Mouse (Mus musculus) liver, embryonic 14.5 days (tissue): Measurements from ENCODE around the gene Chpf2. TPM values are rescaled to one million over a fixed set of nuclear protein-coding genes. Genes with fewer than 3 reads are reported as not detected.

Experiments used
- ATAC-seq: fragments of 200-750 bp; cut with Nextera tagmentation; 2 replicates; pipeline ENCODE4 v1.8.0; 2017; ENCODE audit warnings: moderate number of reproducible peaks, mild to moderate bottlenecking, moderate library complexity; ENCODE audit not compliant: insufficient read depth
- DNase-seq, 3 experiments: peaks; one replicate each; pipeline ENCODE4 v3.0.0-alpha.2; 2012 to 2013; ENCODE audit warnings: low read depth in 3 of 3, low spot score in 3 of 3
- H3K27ac ChIP-seq: fragments of 300-500 bp; sonication (generic); 2 replicates; pipeline ENCODE4 v1.5.1; 2014; ENCODE audit warnings: moderate library complexity, mild to moderate bottlenecking, control low read depth, inconsistent platforms
- H3K27me3 ChIP-seq: fragments of 300-500 bp; sonication (generic); 2 replicates; pipeline ENCODE4 v1.6.1; 2014; ENCODE audit warnings: mild to moderate bottlenecking, low read length, moderate library complexity; ENCODE audit not compliant: control insufficient read depth, insufficient read depth
- H3K36me3 ChIP-seq: fragments of 300-500 bp; sonication (generic); replicated peaks from 2 replicates; pipeline ENCODE4 v1.6.1; 2014; ENCODE audit warnings: low read depth; ENCODE audit not compliant: control insufficient read depth, insufficient read depth
- H3K4me1 ChIP-seq, 2 experiments: fragments of 200-500 bp in 1 of 2; fragments of 300-500 bp in 1 of 2; sonication (generic) in 1 of 2; replicated peaks; 2 replicates each; pipeline ENCODE4 v1.6.1; 2012 to 2014; ENCODE audit warnings: antibody characterized with exemption in 1 of 2, inconsistent platforms in 1 of 2, low read length in 1 of 2; ENCODE audit not compliant: control insufficient read depth in 2 of 2, insufficient read depth in 2 of 2
- H3K4me2 ChIP-seq: fragments of 300-500 bp; sonication (generic); 2 replicates; pipeline ENCODE4 v1.6.1; 2014; ENCODE audit warnings: low read depth, mild to moderate bottlenecking, control low read depth, moderate library complexity
- H3K4me3 ChIP-seq, 2 experiments: fragments of 200-500 bp in 1 of 2; fragments of 300-500 bp in 1 of 2; sonication (generic) in 1 of 2; 2 replicates each; pipeline ENCODE4 v1.5.1; 2012 to 2014; ENCODE audit warnings: low read depth in 2 of 2, low read length in 2 of 2, mild to moderate bottlenecking in 2 of 2, control low read depth in 1 of 2, inconsistent platforms in 1 of 2, moderate library complexity in 1 of 2; ENCODE audit not compliant: insufficient read depth in 1 of 2
- H3K9ac ChIP-seq: fragments of 300-500 bp; sonication (generic); replicated peaks from 2 replicates; pipeline ENCODE4 v1.6.1; 2014; ENCODE audit warnings: mild to moderate bottlenecking, control low read depth, moderate library complexity
- H3K9me3 ChIP-seq: fragments of 300-500 bp; sonication (generic); 2 replicates; pipeline ENCODE4 v1.6.1; 2016; ENCODE audit warnings: low read length, mixed read lengths; ENCODE audit not compliant: control insufficient read depth
- CTCF ChIP-seq: IDR thresholded peaks from 2 replicates; pipeline ENCODE4 v1.5.1; 2016; ENCODE audit warnings: antibody characterized with exemption, low read depth, control low read depth
- EP300 ChIP-seq: IDR thresholded peaks from 2 replicates; pipeline ENCODE4 v1.6.1; 2016; ENCODE audit warnings: antibody characterized with exemption, low read depth
- WGBS: fragments of 180-500 bp; shearing (Covaris S2); extraction: QIAGEN DNeasy Blood & Tissue Kit; methylation state at CpG from one replicate; pipeline ENCODE4 v1.1.7; 2014; ENCODE audit not compliant: insufficient replicate concordance; 5-methylcytosine and 5-hydroxymethylcytosine counted together
- polyA plus RNA-seq, 2 experiments: library from polyadenylated mRNA; depleted of rRNA in 1 of 2; stranded (reverse) in 1 of 2; unstranded in 1 of 2; fragments of >200 nt; fragmentation: Nextera tagmentation in 1 of 2; extraction: Ambion mirVana in 1 of 2; gene quantifications; 2 replicates each; pipeline versions ENCODE4 v1.2.1 to v1.2.3; 2012 to 2014

Chpf2 gene
- polyA plus RNA-seq, 2 experiments, result 5.6 to 5.9 TPM

DNA sequence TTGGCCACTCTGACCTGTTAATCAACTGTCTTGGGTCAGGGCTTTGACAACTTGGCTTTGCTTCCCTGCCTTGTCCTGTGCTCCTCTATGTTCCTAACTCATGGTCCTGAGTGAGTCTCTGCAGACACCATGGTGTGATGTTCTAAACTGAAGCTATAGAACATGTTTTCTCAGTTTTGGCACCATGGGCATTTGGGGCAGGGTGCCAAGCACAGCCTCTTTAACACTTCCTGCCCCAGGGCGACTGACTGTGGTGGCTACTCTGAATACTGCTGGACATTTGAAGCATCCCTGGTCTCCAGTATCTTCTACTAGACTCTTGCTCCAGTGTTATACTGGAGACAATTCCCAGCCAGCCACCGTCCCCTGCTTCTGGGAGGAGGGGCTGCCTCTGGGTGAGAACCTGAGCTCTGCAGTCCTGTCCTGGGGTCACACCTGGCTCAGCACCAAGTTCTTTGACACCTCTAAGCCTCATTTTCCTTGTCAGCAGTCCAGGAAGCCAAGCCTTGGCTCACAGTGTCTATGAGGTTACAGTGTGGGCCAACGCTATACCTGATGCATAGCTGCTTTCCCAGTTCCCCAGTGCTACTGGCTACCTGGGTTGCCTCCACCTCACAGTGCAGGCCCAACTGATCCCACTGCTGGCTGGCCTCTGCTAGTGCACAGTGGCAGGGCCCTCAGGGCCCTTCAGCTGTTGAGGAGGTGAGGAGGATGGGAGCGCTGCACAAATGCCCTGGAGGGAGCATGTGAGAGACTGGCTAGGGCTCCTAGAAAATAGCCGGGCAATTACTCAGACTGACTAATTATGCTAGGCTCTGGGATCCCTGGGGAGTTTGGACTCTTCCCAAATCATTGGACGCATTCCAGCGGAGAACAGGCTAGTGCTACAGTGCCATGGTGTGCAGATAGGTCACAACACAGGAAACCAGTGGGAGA is 25.1 kb downstream of the Chpf2 start:
- DNase-seq (no peak), ATAC-seq (no peak)
- H3K4me2 ChIP-seq, result no peak overlapping the region
- no peaks in the 10 kb centered on the region for H3K4me1 ChIP-seq
- no peak overlapping the region for H3K4me3 ChIP-seq
- H3K9ac ChIP-seq, result no peak overlapping the region
- WGBS, result 56% methylated on average over 7 of the region's 7 CpGs
- no peaks in the 10 kb centered on the region for H3K36me3 ChIP-seq
- peaks cover 1% of the 10 kb centered on the region; the same call in 1 of the 2 replicates for H3K27me3 ChIP-seq
- no peak for TF ChIP-seq CTCF
- TF ChIP-seq EP300, result no peak
- H3K27ac ChIP-seq, result no peak overlapping the region
- H3K9me3 ChIP-seq, result no peaks in the 10 kb centered on the region

- Histone ChIP-seq H3K4me2 (no peak overlapping the region), H3K4me3 (no peak overlapping the region), H3K36me3 (no peaks in the 10 kb centered on the region), H3K4me1 (no peaks in the 10 kb centered on the region), H3K27ac (no peak overlapping the region), H3K9ac (no peak overlapping the region), H3K9me3 (no peaks in the 10 kb centered on the region), H3K27me3 (no peaks in the 10 kb centered on the region)
- no peak for TF ChIP-seq EP300
- peak; percentile 16; the same call in 1 of the 2 replicates for TF ChIP-seq CTCF
- ATAC-seq, result no peak
- WGBS, result 60% methylated on average over 5 of the region's 5 CpGs
- DNase-seq, result no peak
Measured at GRCm38 (mm10) chr5:24612302-24612649, 25.7 kb downstream of the Chpf2 start.

DNA sequence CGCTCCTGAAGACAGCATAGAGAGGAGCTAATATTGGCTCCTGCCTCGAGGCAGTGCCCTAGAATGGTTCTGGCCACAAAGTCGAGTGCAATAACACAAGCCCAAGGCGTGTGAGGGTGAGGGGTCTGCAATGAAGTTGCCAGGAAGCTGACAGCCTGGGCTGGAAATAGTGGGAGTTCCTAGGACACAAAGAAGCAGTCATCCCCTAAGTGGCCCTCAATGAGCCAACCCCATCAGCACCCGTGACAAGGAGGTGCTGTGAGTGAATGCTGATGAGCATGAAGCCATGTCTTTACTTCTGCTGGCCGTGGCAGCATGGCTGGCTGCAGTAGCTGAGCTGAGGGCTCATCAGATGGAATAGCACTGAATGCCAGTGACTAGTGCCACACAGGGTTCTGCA is 28.6 kb downstream of the Chpf2 start:
- ATAC-seq (no peak), DNase-seq (no peak)
- no peaks in the 10 kb centered on the region for H3K27me3 ChIP-seq
- no peaks in the 10 kb centered on the region for H3K4me1 ChIP-seq
- no peak for TF ChIP-seq EP300
- H3K9ac ChIP-seq, result no peak overlapping the region
- 44% methylated on average over 6 of the region's 6 CpGs for WGBS
- H3K9me3 ChIP-seq, result no peaks in the 10 kb centered on the region
- no peak overlapping the region for H3K27ac ChIP-seq
- no peak overlapping the region for H3K4me2 ChIP-seq
- H3K4me3 ChIP-seq, result no peak overlapping the region
- no peaks in the 10 kb centered on the region for H3K36me3 ChIP-seq

DNA sequence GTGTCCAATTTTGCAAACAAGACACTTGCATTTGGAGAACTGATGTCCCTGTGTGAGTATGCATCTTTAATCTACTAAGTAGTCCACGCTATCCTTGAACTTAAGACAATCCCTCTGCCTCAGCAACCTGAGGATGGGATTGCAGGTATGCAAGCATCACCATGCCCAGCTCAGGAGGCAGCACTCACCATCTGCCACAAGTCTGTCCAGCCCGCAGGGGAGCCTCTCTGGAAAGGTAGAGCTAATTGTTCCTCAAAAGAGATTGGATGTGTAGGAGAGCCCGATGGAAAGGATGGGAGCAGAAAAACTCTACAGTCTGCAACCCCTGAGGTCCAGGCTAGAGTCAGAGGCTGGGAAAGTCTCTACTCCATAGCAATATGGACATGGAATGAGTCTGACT is 32.4 kb downstream of the Chpf2 start:
- DNase-seq, result no peak
- H3K27ac ChIP-seq, result no peak overlapping the region
- TF ChIP-seq CTCF (no peak), EP300 (no peak)
- H3K9me3 ChIP-seq, result no peaks in the 10 kb centered on the region
- WGBS, result 61% methylated on average over 3 of the region's 3 CpGs
- no peak overlapping the region for H3K4me3 ChIP-seq
- peaks cover 3% of the 10 kb centered on the region for H3K27me3 ChIP-seq
- no peaks in the 10 kb centered on the region for H3K36me3 ChIP-seq
- H3K9ac ChIP-seq, result no peak overlapping the region
- no peaks in the 10 kb centered on the region for H3K4me1 ChIP-seq
- ATAC-seq, result no peak
- H3K4me2 ChIP-seq, result no peak overlapping the region

GRCm38 (mm10) chr5:24620116-24620515 is 33.6 kb downstream of the Chpf2 start:
- Histone ChIP-seq H3K4me2 (no peak overlapping the region), H3K27me3 (peaks cover 9% of the 10 kb centered on the region), H3K36me3 (no peaks in the 10 kb centered on the region), H3K4me1 (no peaks in the 10 kb centered on the region), H3K27ac (no peak overlapping the region), H3K9me3 (no peaks in the 10 kb centered on the region), H3K4me3 (no peak overlapping the region), H3K9ac (no peak overlapping the region)
- DNase-seq (no peak), ATAC-seq (no peak)
- WGBS, result 60% methylated on average over 8 of the region's 8 CpGs
- TF ChIP-seq EP300 (no peak), CTCF (no peak)
